Mouse (Mus musculus) liver, adult 2 months (tissue): ENCODE data around the gene Scarf2.

Experiments
- CTCF ChIP-seq: fragments of 200-500 bp; IDR thresholded peaks from 2 replicates; pipeline ENCODE4 v1.5.1; 2011; ENCODE audit warnings: low read depth, low read length, control low read depth
- POLR2A ChIP-seq: fragments of 200-500 bp; IDR thresholded peaks from 2 replicates; pipeline ENCODE4 v1.6.1; 2011; ENCODE audit warnings: low read length, control low read depth; ENCODE audit not compliant: insufficient read depth; ENCODE audit errors: extremely low read depth

- no peak for TF ChIP-seq CTCF
- TF ChIP-seq POLR2A = no peak
These were observed 19.4 kb downstream of the Scarf2 start for GRCm38 (mm10) chr16:17816528-17816927.
